Mouse (Mus musculus): ENCODE data around the gene Hcn3.

Gene Hcn3

GRCm38 (mm10) chr3:89159616-89160344 is at the start of gene Hcn3:
Hcn3 (minus strand) TSS chr3:89160196.
- no peak for DNase-seq (ENCODE audit: low spot score)

- DNase-seq (ENCODE audit: low spot score), result no peak
Observed at GRCm38 (mm10) chr3:89209731-89210130, 49.7 kb upstream of the Hcn3 start.

- DNase-seq (ENCODE audit: low spot score), result no peak
Observed at GRCm38 (mm10) chr3:89208736-89209135, 48.7 kb upstream of the Hcn3 start.

GRCm38 (mm10) chr3:89208075-89208657 is 48.2 kb upstream of the Hcn3 start:
- no peak for DNase-seq (ENCODE audit: low spot score)

GRCm38 (mm10) chr3:89206695-89207094 is 46.7 kb upstream of the Hcn3 start:
- no peak for DNase-seq (ENCODE audit: low spot score)

- no peak for DNase-seq (ENCODE audit: low spot score)
Observed at GRCm38 (mm10) chr3:89206079-89206478, 46.1 kb upstream of the Hcn3 start.

- DNase-seq (ENCODE audit: low spot score), result no peak
Observed at GRCm38 (mm10) chr3:89203142-89203514, 43.1 kb upstream of the Hcn3 start.

- peak; percentile 72 for DNase-seq (ENCODE audit: low spot score)
Observed at GRCm38 (mm10) chr3:89202253-89203141, 42.5 kb upstream of the Hcn3 start, which contains the start of gene Gba. Gba (plus strand) TSS chr3:89202928.

- no peak for DNase-seq (ENCODE audit: low spot score)
Observed at GRCm38 (mm10) chr3:89199839-89200238, 39.8 kb upstream of the Hcn3 start.

GRCm38 (mm10) chr3:89195979-89196877 is 36.2 kb upstream of the Hcn3 start:
- peak; percentile 63 for DNase-seq (ENCODE audit: low spot score)

GRCm38 (mm10) chr3:89193853-89194252 is 33.9 kb upstream of the Hcn3 start:
- DNase-seq (ENCODE audit: low spot score), result no peak

- no peak for DNase-seq (ENCODE audit: low spot score)
Observed at GRCm38 (mm10) chr3:89193351-89193750, 33.4 kb upstream of the Hcn3 start.

GRCm38 (mm10) chr3:89190436-89190835 is 30.4 kb upstream of the Hcn3 start:
- DNase-seq (ENCODE audit: low spot score), result no peak

GRCm38 (mm10) chr3:89188478-89188875 is 28.5 kb upstream of the Hcn3 start:
- DNase-seq (ENCODE audit: low spot score), result no peak

- no peak for DNase-seq (ENCODE audit: low spot score)
Observed at GRCm38 (mm10) chr3:89187690-89188477, 27.9 kb upstream of the Hcn3 start.

GRCm38 (mm10) chr3:89187197-89187596 is 27.2 kb upstream of the Hcn3 start:
- no peak for DNase-seq (ENCODE audit: low spot score)

GRCm38 (mm10) chr3:89183959-89184315 is 23.9 kb upstream of the Hcn3 start:
- DNase-seq (ENCODE audit: low spot score), result no peak

GRCm38 (mm10) chr3:89183058-89183958 is 23.3 kb upstream of the Hcn3 start, which contains the start of gene Fam189b:
Fam189b (plus strand) TSS chr3:89183143.
- peak; percentile 69 for DNase-seq (ENCODE audit: low spot score)

GRCm38 (mm10) chr3:89182531-89183057 is 22.6 kb upstream of the Hcn3 start:
- DNase-seq (ENCODE audit: low spot score), result no peak
